ENCODE assay signal across 10 mouse cellular contexts in the genomic region with DNA sequence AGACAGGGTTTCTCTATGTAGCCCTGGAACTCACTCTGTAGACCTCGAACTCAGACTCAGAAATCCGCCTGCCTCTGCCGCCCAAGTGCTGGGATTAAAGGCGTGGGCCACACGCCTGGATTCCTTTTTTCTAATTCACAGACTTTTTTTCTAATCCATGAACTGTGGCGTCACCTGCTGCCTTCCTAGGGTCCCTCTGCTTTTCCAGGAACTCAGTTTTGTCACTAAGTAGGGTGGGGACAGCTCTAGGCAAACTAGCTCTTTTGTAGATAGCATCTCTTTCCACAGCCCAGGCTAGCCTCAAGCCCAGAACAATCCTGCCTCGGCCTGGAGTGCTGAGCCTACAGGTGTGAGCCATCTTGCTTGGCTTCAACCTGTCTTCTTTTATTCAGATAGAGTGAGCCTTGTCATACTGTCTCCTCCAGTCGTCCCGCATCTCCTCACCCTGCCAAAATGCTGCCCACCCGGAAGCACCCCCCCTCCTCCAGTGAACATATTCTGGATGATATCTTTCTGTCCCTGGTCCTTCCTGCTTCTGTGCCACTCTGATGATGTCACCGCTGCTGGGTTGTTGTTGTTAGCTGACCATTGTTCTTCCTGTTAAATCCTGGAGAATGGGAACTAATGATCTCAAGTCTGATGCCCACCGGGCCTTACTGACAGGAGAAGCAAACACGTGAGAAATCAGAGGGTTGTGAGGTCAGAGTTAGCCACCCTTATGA.
"Had no signal": no experiment of that assay in that cellular context is flagged by ENCODE, and none has a peak within 500 bp of the region (broad histone marks: within the 10 kb centered on the region; RNA-seq: fewer than 3 reads in every experiment).

No protein-coding gene starts in this region.

- DNase-seq: kidney, adult 2 months; kidney, postnatal 14 days; midbrain, embryonic 14.5 days; right cerebral cortex, postnatal 14 days; thymus, postnatal 4 days had no signal

- H3K4me1 ChIP-seq: kidney, embryonic 15.5 days; limb, embryonic 10.5 days; liver, embryonic 15.5 days; midbrain, embryonic 10.5 days; neural tube, embryonic 12.5 days had no signal

- H3K27ac ChIP-seq: kidney, embryonic 15.5 days; limb, embryonic 10.5 days; liver, embryonic 15.5 days; midbrain, embryonic 10.5 days; neural tube, embryonic 12.5 days had no signal

- H3K4me3 ChIP-seq: kidney, embryonic 15.5 days; limb, embryonic 10.5 days; liver, embryonic 15.5 days; midbrain, embryonic 10.5 days; neural tube, embryonic 12.5 days had no signal

- H3K27me3 ChIP-seq: kidney, embryonic 15.5 days; liver, embryonic 15.5 days; neural tube, embryonic 12.5 days had no signal

- H3K36me3 ChIP-seq: kidney, embryonic 15.5 days; limb, embryonic 10.5 days; liver, embryonic 15.5 days; midbrain, embryonic 10.5 days; neural tube, embryonic 12.5 days had no signal

- H3K9me3 ChIP-seq: kidney, embryonic 15.5 days; limb, embryonic 10.5 days; liver, embryonic 15.5 days; midbrain, embryonic 10.5 days; neural tube, embryonic 12.5 days had no signal
